Mouse (Mus musculus): Measurements from ENCODE around the gene Hpn.

DNA sequence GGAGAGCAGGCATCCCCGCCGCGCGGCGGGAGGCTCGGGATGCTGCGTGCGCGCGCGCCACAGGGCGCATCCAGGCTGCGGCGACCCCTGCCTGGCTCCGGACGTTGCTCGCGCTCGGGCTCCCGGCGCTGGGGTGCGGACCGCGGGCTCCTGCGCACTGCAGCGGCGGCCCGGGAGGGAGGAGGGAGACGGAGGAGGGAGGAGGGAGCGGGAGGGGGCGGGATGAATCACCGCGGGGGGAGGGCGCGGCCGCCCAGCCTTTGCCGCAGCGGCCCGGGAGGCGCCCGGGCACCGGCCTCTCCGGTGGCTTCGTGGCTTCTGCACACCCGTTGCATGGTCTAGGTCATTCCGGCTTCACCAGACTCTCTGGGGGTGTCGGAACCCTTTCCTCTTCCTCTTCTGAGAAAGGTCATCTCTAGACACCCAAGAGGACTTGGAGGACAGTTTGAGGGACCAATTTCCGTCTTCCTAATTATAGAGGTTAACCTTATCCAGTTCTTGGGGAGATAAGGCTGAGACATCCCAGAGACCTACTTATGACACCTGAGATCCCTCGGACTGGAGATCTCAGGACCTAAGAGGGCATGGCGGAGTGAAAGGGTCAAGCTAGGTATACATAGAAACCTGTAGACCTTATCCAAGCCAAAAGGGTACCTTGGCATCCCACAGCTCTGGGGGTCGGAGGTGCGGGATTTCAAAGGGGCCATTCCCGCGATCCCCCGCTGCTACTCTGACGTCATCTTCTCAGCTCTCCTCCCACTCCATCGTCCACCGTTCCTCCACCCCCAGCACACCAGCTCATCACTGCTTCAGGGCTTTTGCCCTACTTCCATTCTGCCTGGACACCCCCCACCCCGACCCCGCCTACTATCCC is 12.0 kb upstream of the Hpn start, which contains the start of gene Scn1b:
- TF ChIP-seq POLR2A (IDR thresholded peaks at IDR 0.05; ENCODE audit: insufficient read depth, low read depth, low read length) (no peak; the same call in none of the 2 replicates), CTCF (IDR thresholded peaks at IDR 0.05; ENCODE audit: insufficient read depth, low read depth, low read length) (no peak)
